Mouse (Mus musculus): ENCODE measurements around the gene Wfdc13.

The Wfdc13 gene

DNA sequence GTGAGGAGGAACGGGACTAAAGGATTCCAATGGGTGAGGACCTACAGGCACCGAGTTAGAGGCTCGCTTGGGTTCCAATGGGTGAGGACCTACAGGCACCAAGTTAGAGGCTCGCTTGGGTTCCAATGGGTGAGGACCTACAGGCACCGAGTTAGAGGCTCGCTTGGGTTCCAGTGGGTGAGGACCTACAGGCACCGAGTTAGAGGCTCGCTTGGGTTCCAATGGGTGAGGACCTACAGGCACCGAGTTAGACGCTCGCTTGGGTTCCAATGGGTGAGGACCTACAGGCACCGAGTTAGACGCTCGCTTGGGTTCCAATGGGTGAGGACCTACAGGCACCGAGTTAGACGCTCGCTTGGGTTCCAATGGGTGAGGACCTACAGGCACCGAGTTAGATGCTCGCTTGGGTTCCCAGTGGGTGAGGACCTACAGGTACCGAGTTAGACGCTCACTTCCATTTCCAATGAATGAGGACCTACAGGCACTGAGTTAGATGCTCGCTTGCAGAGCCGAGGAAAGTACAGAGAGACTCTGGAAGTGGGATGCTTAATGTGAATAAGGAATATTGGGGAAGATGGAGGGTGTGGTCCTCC lies 31.4 kb downstream of the Wfdc13 start:
- DNase-seq (ENCODE audit: low spot score), result peak; percentile 63

DNA sequence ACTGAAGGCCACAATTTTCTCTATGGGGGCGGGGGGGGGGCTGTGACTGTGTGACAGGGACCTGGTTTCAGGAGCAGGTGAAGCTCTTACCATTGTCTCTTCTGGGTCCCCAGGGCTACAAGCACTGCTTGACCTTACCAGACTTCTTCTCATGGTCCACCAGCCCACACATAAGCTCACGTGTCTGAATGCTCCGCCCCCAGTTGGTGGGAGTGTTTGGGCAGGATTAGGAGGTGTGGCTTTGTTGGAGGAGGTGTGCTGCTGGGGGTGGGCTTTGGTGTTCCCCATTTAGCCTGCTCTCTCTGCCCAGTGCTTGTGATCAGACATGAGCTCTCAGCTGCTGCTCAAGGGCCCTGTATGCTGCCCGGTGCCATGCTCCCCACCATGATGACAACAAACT lies 38.4 kb downstream of the Wfdc13 start:
- no peak for DNase-seq (ENCODE audit: low spot score)

DNA sequence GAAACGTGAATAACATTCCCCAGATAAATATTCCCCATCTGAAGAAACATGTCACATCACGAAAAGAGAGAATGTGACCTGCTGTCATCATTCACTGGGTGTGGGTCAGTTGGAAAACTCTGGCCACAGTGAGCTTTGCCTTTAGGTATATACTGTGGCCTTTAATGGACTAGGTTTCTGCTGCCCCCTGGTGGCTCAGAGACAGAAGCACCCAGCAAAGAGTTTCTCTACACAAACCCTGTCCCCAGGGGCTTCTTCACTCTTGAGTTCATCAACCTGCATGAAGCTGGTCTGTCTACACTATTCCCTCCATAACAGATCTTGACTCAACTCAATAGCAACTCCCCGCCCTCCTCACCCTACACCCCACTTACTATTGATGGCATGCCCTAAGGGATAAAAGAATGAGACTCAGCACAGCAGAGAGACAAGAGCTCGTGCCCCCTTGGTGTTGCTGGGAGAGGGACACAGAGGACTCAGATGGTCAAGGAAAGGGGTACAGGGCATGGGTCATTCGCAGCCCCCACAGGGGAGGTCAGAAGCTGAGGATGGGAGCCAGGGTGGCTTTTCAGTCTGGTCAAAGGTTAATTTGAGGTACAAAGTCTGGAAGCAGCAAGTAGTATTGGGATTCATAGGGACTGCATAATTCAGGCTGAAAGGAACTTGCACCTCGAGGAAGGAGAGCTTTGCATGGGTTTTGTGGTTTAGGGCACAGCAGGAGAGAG lies 41.1 kb downstream of the Wfdc13 start:
- DNase-seq (ENCODE audit: low spot score), result peak; percentile 48

DNA sequence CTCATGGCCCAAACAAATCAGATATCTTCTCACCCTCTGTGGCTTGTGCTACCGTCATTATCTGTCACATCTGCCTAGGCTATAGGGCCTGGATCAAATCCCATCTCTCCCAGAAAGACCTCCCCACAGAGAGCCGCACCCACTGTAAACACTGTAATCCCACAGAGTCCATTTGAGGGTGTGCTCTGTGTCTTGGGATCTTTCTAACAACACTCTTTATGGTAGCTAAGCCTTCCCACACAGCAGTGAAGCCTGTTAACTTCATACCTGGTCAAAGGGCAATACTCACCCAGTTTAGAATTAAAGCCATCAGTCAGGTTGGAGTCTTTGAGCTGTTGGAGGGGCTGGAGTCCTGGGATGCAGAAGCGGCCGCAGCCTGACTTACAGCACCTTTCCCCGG lies 46.8 kb downstream of the Wfdc13 start:
- DNase-seq (ENCODE audit: low spot score), result no peak

DNA sequence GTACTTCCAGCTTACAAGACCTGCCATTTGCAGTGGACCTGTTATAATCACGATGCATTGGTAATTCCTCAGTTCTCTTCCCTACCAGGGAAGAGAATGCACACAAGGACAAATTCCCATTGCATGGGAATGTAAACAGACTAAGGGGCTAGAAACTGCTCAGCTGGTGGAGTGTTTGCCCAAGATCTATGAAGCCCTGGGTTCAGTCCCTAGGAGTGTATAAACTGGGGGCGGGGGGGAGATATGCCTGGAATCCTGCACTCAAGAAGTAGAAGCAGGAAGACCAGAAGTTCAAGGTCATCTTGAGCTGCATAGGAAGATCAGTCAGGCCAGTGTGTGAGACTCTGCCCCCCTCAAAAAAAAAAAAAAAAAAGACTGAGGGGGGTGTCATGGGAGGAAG lies 48.4 kb downstream of the Wfdc13 start:
- DNase-seq (ENCODE audit: low spot score), result no peak

DNA sequence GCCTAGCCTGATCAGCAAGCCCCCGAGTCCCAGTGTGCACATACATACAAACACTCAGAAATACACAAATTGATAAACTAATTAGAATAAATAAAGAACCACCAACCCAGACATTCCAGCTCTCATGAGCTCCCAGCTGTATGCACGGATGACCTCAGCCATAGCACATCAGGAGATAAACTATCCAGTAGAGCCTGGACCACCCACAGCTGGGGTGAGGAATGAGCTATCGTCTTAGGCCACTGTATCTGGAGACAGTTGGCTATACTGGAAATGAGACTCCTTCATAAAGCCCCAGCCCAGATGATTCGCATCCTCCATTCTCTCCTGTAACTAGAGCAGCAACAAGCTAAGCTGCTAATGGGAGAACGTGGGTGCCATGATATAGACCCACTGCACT lies 49.9 kb downstream of the Wfdc13 start:
- no peak for DNase-seq (ENCODE audit: low spot score)

DNA sequence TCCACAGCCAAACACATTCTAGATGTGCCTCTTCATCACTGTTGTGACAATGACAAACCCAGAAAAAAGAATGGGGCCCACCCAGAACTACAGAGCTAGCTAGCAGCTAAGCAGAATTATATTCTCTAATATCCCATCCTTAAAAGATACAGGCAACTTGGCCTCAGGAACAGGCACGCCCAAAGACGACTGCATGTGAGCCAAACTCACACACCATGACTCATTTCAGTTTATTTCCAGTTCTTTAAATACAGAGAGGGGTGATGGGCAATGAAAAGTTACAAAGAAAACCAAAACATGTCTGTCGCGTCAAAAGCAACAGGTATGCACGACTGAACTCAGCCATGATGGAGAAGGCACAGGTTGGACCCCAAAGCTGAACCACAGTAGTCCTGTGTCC lies 50.5 kb downstream of the Wfdc13 start:
- no peak for DNase-seq (ENCODE audit: low spot score)

Measured in testis, postnatal 14 days (tissue).